23 mouse cellular contexts compared by ENCODE assay signal in genomic region chr9:121682037-121682680, GRCm38 (mm10). TPM values are rescaled to one million over a fixed set of nuclear protein-coding genes. Genes with fewer than 3 reads are reported as not detected.
A peak's percentile ranks its signal among the peaks of the same experiment; 100 is the strongest.
DNase-seq lines count a peak whose midpoint lies in the region; ATAC-seq lines count a peak whose summit lies in the region.
"Had no signal": no experiment of that assay in that cellular context is flagged by ENCODE, and none has a peak within 500 bp of the region (broad histone marks: within the 10 kb centered on the region; RNA-seq: fewer than 3 reads in every experiment).

No protein-coding gene starts in this region.

- DNase-seq in B cell, adult 2 months = peak; percentile 14 to 23
- DNase-seq in CD4-positive helper T cell, adult 2 months (ENCODE audit: low read depth, low spot score) = peak; percentile 80
- peak; percentile 71 for DNase-seq in thymus, postnatal 14 days
- no peak for DNase-seq in heart, postnatal 4 days
- no peak for DNase-seq in left cerebral cortex, adult 18-20 months (ENCODE audit: low spot score in 2 of 2)
- DNase-seq: cerebellum, adult 9-11 months; kidney, adult 9 months; kidney, postnatal 36 days; lung, adult 18-20 months; lung, postnatal 36 days had no signal

- peak; percentile 90 for ATAC-seq in inflammation-experienced regulatory T-cells, adult 6 months
- no peak for ATAC-seq in megakaryocyte, adult 5-6 weeks (ENCODE audit: poor library complexity, severe bottlenecking)
- ATAC-seq: forebrain, embryonic 14.5 days; intestine, embryonic 15.5 days had no signal

RNA-seq across cellular contexts. Expression of gene Sec22c, which starts 23.1 kb away (rescaled TPM):
- 10 to 100 TPM in 2 of 3 experiments, 1 to 10 TPM in 1; 9.1 to 19.1 (median 17.1) TPM for polyA plus RNA-seq in inflammation-experienced regulatory T-cells, adult 6 months (2017; shearing (Covaris generic))
- 1 to 10 TPM; 5.1 to 6.4 TPM for total RNA-seq in heart, postnatal 4 days (2021)
- total RNA-seq in megakaryocyte, adult 5-6 weeks (2015) = 5.9 and 8.6 TPM in 2 replicates
- 4.4 and 5.2 TPM in 2 replicates for total RNA-seq in megakaryocyte, adult 5-6 weeks (2017)
- 10 to 100 TPM; 28.9 to 29.4 TPM for total RNA-seq in left cerebral cortex, adult 18-20 months (2021)

RNA-seq across cellular contexts. Expression of gene Ss18l2, which starts 28.0 kb away (rescaled TPM):
- polyA plus RNA-seq in inflammation-experienced regulatory T-cells, adult 6 months (2017; shearing (Covaris generic)) = 10 to 100 TPM; 45.5 to 68.0 (median 63.4) TPM
- total RNA-seq in heart, postnatal 4 days (2021) = 100 to 1,000 TPM; 115 to 127 TPM
- total RNA-seq in megakaryocyte, adult 5-6 weeks (2015) = 36.2 and 39.1 TPM in 2 replicates
- 29.8 and 35.7 TPM in 2 replicates for total RNA-seq in megakaryocyte, adult 5-6 weeks (2017)
- 10 to 100 TPM; 73.2 to 83.3 TPM for total RNA-seq in left cerebral cortex, adult 18-20 months (2021)

RNA-seq across cellular contexts. Expression of gene Nktr, which starts 36.8 kb away (rescaled TPM):
- polyA plus RNA-seq in inflammation-experienced regulatory T-cells, adult 6 months (2017; shearing (Covaris generic)) = 100 to 1,000 TPM; 108 to 126 (median 117) TPM
- 10 to 100 TPM; 67.6 to 73.5 TPM for total RNA-seq in heart, postnatal 4 days (2021)
- total RNA-seq in megakaryocyte, adult 5-6 weeks (2015) = 72.1 and 87.3 TPM in 2 replicates
- total RNA-seq in megakaryocyte, adult 5-6 weeks (2017) = 69.6 and 110 TPM in 2 replicates
- total RNA-seq in left cerebral cortex, adult 18-20 months (2021) = 100 to 1,000 TPM; 103 to 112 TPM

RNA-seq across cellular contexts. Expression of gene Vipr1, which starts 39.6 kb away (rescaled TPM):
- polyA plus RNA-seq in inflammation-experienced regulatory T-cells, adult 6 months (2017; shearing (Covaris generic)) = 1 to 10 TPM in 2 of 3 experiments, under 1 TPM in 1; 0.98 to 2.4 (median 1.8) TPM
- 1 to 10 TPM in 1 of 2 experiments, under 1 TPM in 1; 0.64 to 2.4 TPM for total RNA-seq in heart, postnatal 4 days (2021)
- total RNA-seq in megakaryocyte, adult 5-6 weeks (2015) = 0.18 and 1.3 TPM in 2 replicates
- 0.28 and 0.55 TPM in 2 replicates for total RNA-seq in megakaryocyte, adult 5-6 weeks (2017)
- 10 to 100 TPM; 22.1 to 35.8 TPM for total RNA-seq in left cerebral cortex, adult 18-20 months (2021)
- total RNA-seq: MEL had no signal

RNA-seq across cellular contexts. Expression of gene Lyzl4, which starts 40.3 kb away (rescaled TPM):
- not detected for polyA plus RNA-seq in inflammation-experienced regulatory T-cells, adult 6 months (2017; shearing (Covaris generic))
- under 1 TPM in 1 of 2 experiments, not detected in 1; 0.32 TPM for total RNA-seq in heart, postnatal 4 days (2021)
- total RNA-seq in megakaryocyte, adult 5-6 weeks (2015) = not detected in 2 replicates
- not detected in 2 replicates for total RNA-seq in megakaryocyte, adult 5-6 weeks (2017)
- total RNA-seq in left cerebral cortex, adult 18-20 months (2021) = 1 to 10 TPM; 1.4 to 1.8 TPM
- total RNA-seq: CH12.LX, MEL had no signal
- polyA plus RNA-seq: brain, embryonic 14.5 days; heart, embryonic 10.5 days; heart, postnatal 0 days; hindbrain, embryonic 12.5 days; intestine, embryonic 15.5 days; limb, embryonic 11.5 days; liver, embryonic 11.5 days; neural tube, embryonic 14.5 days had no signal

Comparison
In these comparisons a context has a peak if more than half of its experiments do, and no peak if none do; other contexts are left out.
1. DNase-seq: peak in B cell, adult 2 months (2 of 2), CD4-positive helper T cell, adult 2 months (single experiment) and thymus, postnatal 14 days (single experiment); none in heart, postnatal 4 days (single experiment) and left cerebral cortex, adult 18-20 months (0 of 2).